Mouse (Mus musculus) testis, adult 2 months (tissue): ENCODE measurements at regions not wholly inside any gene's neighbourhood (a gene's known extent, or its start where the extent isn't known, plus 50 kb on each side); places are given as distances from the start of the nearest gene placed in this dataset.

Source experiments
- H3K27ac ChIP-seq: fragments of 200-500 bp; 2 replicates; pipeline ENCODE4 v1.5.1; 2012; ENCODE audit warnings: low read depth, low read length; ENCODE audit not compliant: control insufficient read depth, insufficient read depth
- H3K27me3 ChIP-seq: fragments of 200-500 bp; 2 replicates; pipeline ENCODE4 v1.6.1; 2012; ENCODE audit warnings: mild to moderate bottlenecking, low read length, moderate library complexity; ENCODE audit not compliant: control insufficient read depth, insufficient read depth
- H3K36me3 ChIP-seq: fragments of 200-500 bp; 2 replicates; pipeline ENCODE4 v1.6.1; 2012; ENCODE audit warnings: mild to moderate bottlenecking, low read length; ENCODE audit not compliant: control insufficient read depth, insufficient read depth
- H3K4me1 ChIP-seq: fragments of 200-500 bp; 2 replicates; pipeline ENCODE4 v1.6.1; 2012; ENCODE audit warnings: low read length; ENCODE audit not compliant: control insufficient read depth, insufficient read depth
- H3K4me3 ChIP-seq: fragments of 200-500 bp; 2 replicates; pipeline ENCODE4 v1.5.1; 2012; ENCODE audit warnings: low read depth, mild to moderate bottlenecking, low read length, moderate library complexity, mixed read lengths; ENCODE audit not compliant: control insufficient read depth
- CTCF ChIP-seq: fragments of 200-500 bp; IDR thresholded peaks from 2 replicates; pipeline ENCODE4 v1.5.1; 2012; ENCODE audit warnings: low read depth, mild to moderate bottlenecking, inconsistent platforms, low read length, moderate library complexity; ENCODE audit not compliant: control insufficient read depth, insufficient read depth, insufficient replicate concordance
- POLR2A ChIP-seq: fragments of 200-500 bp; IDR thresholded peaks from 2 replicates; pipeline ENCODE4 v1.6.1; 2012; ENCODE audit warnings: low read depth, mild to moderate bottlenecking, inconsistent platforms, low read length, moderate library complexity; ENCODE audit not compliant: control insufficient read depth

- H3K4me3 ChIP-seq, result no peak overlapping the region
- H3K27ac ChIP-seq, result no peak overlapping the region; the same call in 1 of the 2 replicates
- H3K27me3 ChIP-seq, result no peaks in the 10 kb centered on the region
- H3K36me3 ChIP-seq, result no peaks in the 10 kb centered on the region
- TF ChIP-seq CTCF (no peak), POLR2A (no peak)
- no peaks in the 10 kb centered on the region for H3K4me1 ChIP-seq
Measured at GRCm38 (mm10) chr10:39266482-39266881, 102.2 kb upstream of the Fyn start.

DNA sequence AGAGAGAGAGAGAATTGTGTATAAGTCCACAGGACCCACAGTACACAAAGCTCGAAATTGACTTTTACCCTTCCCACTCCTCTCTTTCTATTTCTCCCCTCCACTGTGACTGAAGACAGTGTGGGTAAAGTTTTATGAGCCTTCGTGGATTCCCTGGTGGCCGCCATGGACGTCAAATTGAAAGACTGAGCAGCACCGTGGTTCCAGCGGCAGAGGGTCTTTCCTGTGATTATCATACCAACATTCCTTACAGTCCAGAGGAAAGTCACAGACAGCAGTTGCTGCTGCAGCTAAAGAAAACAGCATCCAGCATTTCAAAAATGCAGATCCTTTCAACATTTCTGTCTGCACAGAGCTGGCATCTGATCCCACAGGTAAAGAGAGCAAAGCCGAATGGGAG lies 98.9 kb upstream of the Ccn6 start:
- H3K27me3 ChIP-seq, result no peaks in the 10 kb centered on the region
- H3K36me3 ChIP-seq, result no peaks in the 10 kb centered on the region
- H3K4me1 ChIP-seq, result no peaks in the 10 kb centered on the region
- TF ChIP-seq CTCF (no peak), POLR2A (no peak)
- no peak overlapping the region for H3K27ac ChIP-seq
- no peak overlapping the region for H3K4me3 ChIP-seq

- Histone ChIP-seq H3K27me3 (no peaks in the 10 kb centered on the region), H3K4me3 (no peak overlapping the region), H3K27ac (no peak overlapping the region), H3K4me1 (no peaks in the 10 kb centered on the region), H3K36me3 (no peaks in the 10 kb centered on the region)
- TF ChIP-seq CTCF (no peak), POLR2A (no peak)
Measured at GRCm38 (mm10) chr10:39261174-39262145, 97.9 kb upstream of the Ccn6 start.

GRCm38 (mm10) chr10:39260061-39260460 lies 96.5 kb upstream of the Ccn6 start:
- Histone ChIP-seq H3K36me3 (no peaks in the 10 kb centered on the region), H3K27me3 (no peaks in the 10 kb centered on the region), H3K27ac (no peak overlapping the region), H3K4me3 (no peak overlapping the region), H3K4me1 (no peaks in the 10 kb centered on the region)
- no peak for TF ChIP-seq CTCF
- TF ChIP-seq POLR2A, result no peak

DNA sequence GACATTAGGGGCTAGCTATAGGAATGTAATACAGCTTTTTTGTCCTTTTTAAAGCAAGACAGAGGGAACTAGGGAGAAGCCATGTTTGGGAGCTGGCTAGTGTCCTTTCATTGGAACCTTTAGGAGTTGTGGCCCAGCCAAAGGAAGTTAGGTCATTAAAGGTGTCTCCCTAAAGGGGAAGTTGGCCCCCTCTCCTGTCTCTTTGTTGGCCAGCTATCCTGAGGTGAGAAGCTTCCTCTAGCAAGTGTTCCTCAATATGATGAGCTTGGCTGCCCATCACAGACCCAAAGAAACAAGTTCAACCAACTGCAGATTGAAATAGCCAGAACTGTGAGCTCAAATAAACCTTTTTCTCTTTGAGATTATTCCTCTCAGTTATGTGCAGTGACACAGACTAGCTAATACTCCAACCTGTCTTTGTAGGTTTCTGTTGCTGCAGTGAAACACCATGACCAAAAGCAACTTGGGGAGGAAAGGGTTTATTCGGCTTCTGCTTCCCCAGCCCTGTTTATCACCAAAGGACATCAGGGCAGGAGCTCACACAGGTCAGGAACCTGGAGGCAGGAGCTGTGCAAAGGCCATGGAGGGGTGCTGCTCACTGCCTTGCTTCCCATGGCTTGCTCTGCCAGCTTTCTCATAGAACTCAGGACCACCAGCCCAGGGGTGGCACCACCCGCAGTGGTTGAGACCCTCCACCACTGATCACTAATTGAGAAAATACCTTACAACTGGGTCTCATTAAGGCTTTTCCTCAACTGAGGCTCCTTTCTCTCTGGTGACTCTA lies 94.0 kb upstream of the Ccn6 start:
- Histone ChIP-seq H3K36me3 (no peaks in the 10 kb centered on the region), H3K4me1 (no peaks in the 10 kb centered on the region), H3K4me3 (no peak overlapping the region), H3K27ac (no peak overlapping the region), H3K27me3 (no peaks in the 10 kb centered on the region)
- TF ChIP-seq CTCF (no peak), POLR2A (no peak)

DNA sequence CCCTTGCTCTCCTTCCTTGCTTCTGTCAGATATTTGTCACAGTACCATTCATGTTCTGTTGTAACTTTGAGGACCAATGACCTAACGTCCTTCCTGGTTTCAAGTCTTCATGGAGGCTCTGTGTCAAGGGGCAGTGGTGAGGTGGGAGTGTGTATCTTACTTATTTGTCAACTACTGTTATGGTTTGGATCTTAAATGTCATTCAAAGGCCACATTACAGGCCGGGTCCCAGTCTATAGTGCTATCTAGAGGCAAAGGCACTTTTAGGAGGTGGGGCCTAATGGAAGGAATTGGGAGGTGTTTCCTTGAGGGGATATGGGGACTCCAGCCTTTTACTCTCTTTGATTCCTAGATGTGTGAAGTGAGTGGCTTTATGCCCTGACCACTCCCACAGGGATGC lies 91.0 kb upstream of the Ccn6 start:
- Histone ChIP-seq H3K4me3 (no peak overlapping the region), H3K36me3 (no peaks in the 10 kb centered on the region), H3K27ac (no peak overlapping the region), H3K27me3 (no peaks in the 10 kb centered on the region), H3K4me1 (no peaks in the 10 kb centered on the region)
- no peak for TF ChIP-seq POLR2A
- no peak for TF ChIP-seq CTCF

DNA sequence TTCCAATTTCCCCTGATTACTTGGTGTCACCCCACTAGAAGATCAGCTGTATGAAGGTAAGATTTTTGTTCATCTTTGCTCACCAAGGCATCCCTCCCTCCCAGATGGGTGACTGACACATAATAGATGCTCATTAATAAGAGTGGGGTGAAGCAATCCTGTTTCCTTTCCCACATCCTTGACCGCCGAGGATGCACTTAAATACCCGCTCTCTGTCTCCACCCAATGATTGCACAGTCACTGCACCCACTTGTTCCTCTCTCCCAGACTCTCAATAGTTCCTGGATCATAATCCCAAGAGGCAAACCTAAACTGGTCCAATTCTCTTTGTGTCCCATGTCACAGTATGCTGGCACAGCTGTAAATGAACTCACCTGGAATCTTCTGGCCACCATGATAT lies 86.4 kb upstream of the Ccn6 start:
- H3K4me1 ChIP-seq, result no peaks in the 10 kb centered on the region
- TF ChIP-seq CTCF, result no peak
- no peak for TF ChIP-seq POLR2A
- H3K27me3 ChIP-seq, result no peaks in the 10 kb centered on the region

More for the DNA sequence above, 86.4 kb upstream of the Ccn6 start:
- H3K27ac ChIP-seq, result no peak overlapping the region
- H3K36me3 ChIP-seq, result no peaks in the 10 kb centered on the region
- H3K4me3 ChIP-seq, result no peak overlapping the region
